Mouse (Mus musculus): ENCODE results near the gene Acsl4. TPM values are rescaled to one million over a fixed set of nuclear protein-coding genes. Genes with fewer than 3 reads are reported as not detected.
A peak's percentile ranks its signal among the peaks of the same experiment; 100 is the strongest.

Gene Acsl4
- total RNA-seq, 2 experiments from 2014 or later = 59.3 to 59.6 TPM

- no peak for DNase-seq
- intact Hi-C loops (cut with DNase I) = no loop called here
Measured at GRCm38 (mm10) chrX:142363882-142364281, 26.5 kb downstream of the Acsl4 start.

GRCm38 (mm10) chrX:142359031-142359430 is 31.3 kb downstream of the Acsl4 start:
- no peak for DNase-seq
- intact Hi-C loops (cut with DNase I) = no loop called here

- DNase-seq = no peak
- intact Hi-C loops (cut with DNase I) = no loop called here
Measured at GRCm38 (mm10) chrX:142358427-142358826, 31.9 kb downstream of the Acsl4 start.

GRCm38 (mm10) chrX:142336207-142336606 is 54.1 kb downstream of the Acsl4 start:
- DNase-seq = no peak
- intact Hi-C loops (cut with DNase I) = no loop called here

- intact Hi-C loops (cut with DNase I) = no loop called here
- DNase-seq = no peak
Measured at GRCm38 (mm10) chrX:142335502-142335901, 54.8 kb downstream of the Acsl4 start.

- intact Hi-C loops (cut with DNase I) = no loop called here
- no peak for DNase-seq
Measured at GRCm38 (mm10) chrX:142325760-142326159, 64.6 kb downstream of the Acsl4 start.

- no peak for DNase-seq
- intact Hi-C loops (cut with DNase I) = no loop called here
Measured at GRCm38 (mm10) chrX:142316106-142316505, 74.2 kb downstream of the Acsl4 start.

- no peak for DNase-seq
- intact Hi-C loops (cut with DNase I) = no loop called here
Measured at GRCm38 (mm10) chrX:142315270-142315669, 75.1 kb downstream of the Acsl4 start.

GRCm38 (mm10) chrX:142314307-142315024 is 75.9 kb downstream of the Acsl4 start:
- intact Hi-C loops (cut with DNase I) = loop anchor here (1.0 to 5.0 kb wide), 2 partner anchors 77 to 114 kb away; no protein-coding TSS in a partner anchor
- DNase-seq = peak; percentile 70

GRCm38 (mm10) chrX:142310431-142310830 is 79.9 kb downstream of the Acsl4 start:
- intact Hi-C loops (cut with DNase I) = loop anchor here (5.0 kb wide), 1 partner anchor 73 kb away; no protein-coding TSS in a partner anchor
- peak; percentile 51 for DNase-seq

GRCm38 (mm10) chrX:142305869-142306581 is 84.3 kb downstream of the Acsl4 start, which contains the start of gene Kcne1l:
Gene Kcne1l, minus strand, starts transcription at chrX:142306294.
- DNase-seq = peak; percentile 81
- intact Hi-C loops (cut with DNase I) = no loop called here

- peak; percentile 71 for DNase-seq
- intact Hi-C loops (cut with DNase I) = no loop called here
Measured at GRCm38 (mm10) chrX:142305010-142305868, 85.1 kb downstream of the Acsl4 start.

GRCm38 (mm10) chrX:142304592-142304991 is 85.7 kb downstream of the Acsl4 start:
- DNase-seq = no peak
- intact Hi-C loops (cut with DNase I) = no loop called here

GRCm38 (mm10) chrX:142303456-142303855 is 86.9 kb downstream of the Acsl4 start:
- intact Hi-C loops (cut with DNase I) = no loop called here
- DNase-seq = peak; percentile 24

- DNase-seq = no peak
- intact Hi-C loops (cut with DNase I) = no loop called here
Measured at GRCm38 (mm10) chrX:142285905-142286304, 104.4 kb downstream of the Acsl4 start.

GRCm38 (mm10) chrX:142276573-142276972 is 113.8 kb downstream of the Acsl4 start:
- intact Hi-C loops (cut with DNase I) = no loop called here
- no peak for DNase-seq

GRCm38 (mm10) chrX:142276031-142276430 is 114.3 kb downstream of the Acsl4 start:
- intact Hi-C loops (cut with DNase I) = no loop called here
- DNase-seq = no peak

Data from left cerebral cortex, postnatal 4 days (tissue).